ENCODE assay signal across 9 mouse cellular contexts in the genomic region with DNA sequence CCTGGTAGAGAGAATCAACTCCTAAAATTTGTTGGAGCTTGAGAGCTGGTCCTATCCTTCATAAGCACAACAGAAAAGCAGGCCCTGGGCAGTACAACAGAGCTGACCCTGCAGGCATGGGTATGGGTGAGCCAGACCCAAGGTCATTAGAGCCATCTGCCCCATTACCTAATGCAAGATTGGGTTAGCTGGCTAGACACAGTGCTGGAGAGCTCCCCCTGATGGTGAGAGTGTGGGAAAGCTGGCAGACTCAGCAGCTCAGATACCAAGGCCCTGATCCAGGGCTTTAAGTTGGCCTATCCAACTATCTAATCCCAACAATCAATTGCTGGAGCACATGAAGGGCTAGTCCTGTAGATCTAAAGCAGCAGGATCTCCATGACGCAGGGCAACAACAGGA. TPM values are rescaled to one million over a fixed set of nuclear protein-coding genes. Genes with fewer than 3 reads are reported as not detected.
DNase-seq lines count a peak whose midpoint lies in the region; ATAC-seq and TF ChIP-seq lines count a peak whose summit lies in the region.
"Had no signal": no experiment of that assay in that cellular context is flagged by ENCODE, and none has a peak within 500 bp of the region (broad histone marks: within the 10 kb centered on the region; RNA-seq: fewer than 3 reads in every experiment).

No protein-coding gene starts in this region.

- H3K9me3 ChIP-seq in kidney, embryonic 14.5 days (ENCODE audit: control insufficient read depth, low read length) = no peaks in the 10 kb centered on the region
- H3K9me3 ChIP-seq in CH12.LX (replicated peaks; ENCODE audit: low read length) = no peaks in the 10 kb centered on the region
- H3K9me3 ChIP-seq: embryonic facial prominence, embryonic 13.5 days had no signal

- dilution Hi-C loops in CH12.LX (cut with MboI; ENCODE audit: extremely low pct_ligation_motif_present, extremely low pct_unique_long_range_greater_than_20kb, low sequenced_read_pairs) = no loop called here

- peak; percentile 73 for DNase-seq in kidney, adult 11 months
- DNase-seq in CH12.LX (ENCODE audit: extremely low read depth) = peak; percentile 69
- peak; percentile 79 for DNase-seq in brain, adult 2 months (ENCODE audit: low read depth, low spot score)
- peak; percentile 69 for DNase-seq in kidney, postnatal 10 days
- peak; percentile 75 for DNase-seq in naive thymus-derived CD4-positive, alpha-beta T cell, adult 2 months (ENCODE audit: low read depth)
- peak; percentile 13 for DNase-seq in yolk sac, embryonic 10.5 days (ENCODE audit: low spot score)

- H3K4me1 ChIP-seq in kidney, embryonic 14.5 days (ENCODE audit: control insufficient read depth, insufficient read depth, low read length) = peaks cover 8% of the 10 kb centered on the region; the same call in 1 of the 2 replicates
- H3K4me1 ChIP-seq in CH12.LX (ENCODE audit: control insufficient read depth in 1 of 2, insufficient read depth in 2 of 2) = peaks cover 0 to 31% of the 10 kb centered on the region in 2 experiments; a peak in 3 of 4 replicates

- ATAC-seq in kidney, embryonic 14.5 days (ENCODE audit: low FRiP score, low TSS enrichment) = no peak
- ATAC-seq in erythroblast, adult 5-6 weeks (replicated peaks; ENCODE audit: low FRiP score, poor library complexity, severe bottlenecking) = peak; percentile 77

- H3K4me2 ChIP-seq in kidney, embryonic 14.5 days (replicated peaks; ENCODE audit: low read depth, low read length) = no peak overlapping the region
- H3K4me2 ChIP-seq in CH12.LX (ENCODE audit: insufficient read depth, low read depth, poor library complexity, severe bottlenecking) = no peak overlapping the region
- H3K4me2 ChIP-seq: embryonic facial prominence, embryonic 13.5 days had no signal

- peak; percentile 61 to 75; a peak in 3 of 4 replicates for TF ChIP-seq CTCF in CH12.LX (conservative IDR thresholded peaks at IDR 0.05 in 1 of 2, IDR thresholded peaks at IDR 0.05 in 1 of 2; ENCODE audit: low read depth in 2 of 2, low read length in 2 of 2)

- TF ChIP-seq EP300 in CH12.LX (IDR thresholded peaks at IDR 0.05; ENCODE audit: low read length) = no peak

- TF ChIP-seq RAD21 in CH12.LX (IDR thresholded peaks at IDR 0.05; ENCODE audit: low read depth, low read length) = peak; percentile 46

- TF ChIP-seq POLR2A in CH12.LX (IDR thresholded peaks at IDR 0.05; ENCODE audit: low read depth, low read length) = no peak

- no peaks in the 10 kb centered on the region for H3K27me3 ChIP-seq in kidney, embryonic 14.5 days (ENCODE audit: control insufficient read depth, insufficient read depth, low read length)
- no peaks in the 10 kb centered on the region for H3K27me3 ChIP-seq in CH12.LX (replicated peaks)
- H3K27me3 ChIP-seq: embryonic facial prominence, embryonic 13.5 days had no signal

- H3K4me3 ChIP-seq in kidney, embryonic 14.5 days (ENCODE audit: low read length) = no peak overlapping the region
- H3K4me3 ChIP-seq in CH12.LX (replicated peaks in 1 of 3; ENCODE audit: low read depth in 2 of 3, low read length in 2 of 3, poor library complexity in 1 of 3) = no peak overlapping the region
- H3K4me3 ChIP-seq: embryonic facial prominence, embryonic 13.5 days had no signal

- H3K27ac ChIP-seq in kidney, embryonic 14.5 days (ENCODE audit: low read depth, low read length) = no peak overlapping the region
- no peak overlapping the region for H3K27ac ChIP-seq in CH12.LX (ENCODE audit: insufficient read depth, low read depth)
- H3K27ac ChIP-seq: embryonic facial prominence, embryonic 13.5 days had no signal

- peaks cover 15% of the 10 kb centered on the region for H3K79me2 ChIP-seq in CH12.LX (replicated peaks; ENCODE audit: control insufficient read depth, extremely low read depth, insufficient read depth, poor library complexity, severe bottlenecking)

- in situ Hi-C loops in CH12.LX (cut with MboI; ENCODE audit: low pct_ligation_motif_present, low pct_unique_long_range_greater_than_20kb, low sequenced_read_pairs) = loop anchor here (10.0 kb wide), 1 partner anchor 148 kb away; no protein-coding TSS in a partner anchor

- H3K9ac ChIP-seq in kidney, embryonic 14.5 days (ENCODE audit: low read depth, low read length) = no peak overlapping the region
- H3K9ac ChIP-seq in CH12.LX (ENCODE audit: insufficient read depth, low read depth) = no peak overlapping the region
- H3K9ac ChIP-seq: embryonic facial prominence, embryonic 13.5 days had no signal

- WGBS in kidney, embryonic 14.5 days = 92% methylated on average over 1 of the region's 1 CpGs

- peaks cover 70% of the 10 kb centered on the region for H3K36me3 ChIP-seq in kidney, embryonic 14.5 days (ENCODE audit: control insufficient read depth, insufficient read depth, low read length)
- peaks cover 51 to 81% of the 10 kb centered on the region in 2 experiments for H3K36me3 ChIP-seq in CH12.LX (replicated peaks in 1 of 2; ENCODE audit: control insufficient read depth in 1 of 2, insufficient read depth in 1 of 2, low read length in 1 of 2)

TF ChIP-seq in CH12.LX, 34 proteins besides CTCF, POLR2A, EP300 and RAD21:
- no peak for TF ChIP-seq MAFK (IDR thresholded peaks at IDR 0.05; ENCODE audit: insufficient replicate concordance, low read length)
- TF ChIP-seq SMC3 (IDR thresholded peaks at IDR 0.05; ENCODE audit: low read depth, low read length) = peak; percentile 63

RNA-seq across cellular contexts. Expression of a gene that starts 4.5 kb away (rescaled TPM):
- 12.4 and 21.3 TPM in 2 replicates for polyA plus RNA-seq in kidney, embryonic 14.5 days (2014; fragmentation: Nextera tagmentation; extraction: Ambion mirVana)
- total RNA-seq in CH12.LX (2012; rRNA removed) (21.2 and 23.0 TPM in 2 replicates), CH12.LX (2014; rRNA removed) (15.4 and 17.0 TPM in 2 replicates)
- polyA plus RNA-seq in CH12.LX (2012; ENCODE audit: insufficient read length, low read depth) = 27.1 and 31.3 TPM in 2 replicates
- total RNA-seq in erythroblast, adult 5-6 weeks (2015; ENCODE audit: low replicate concordance) = 6.3 and 11.1 TPM in 2 replicates
- 34.5 and 44.0 TPM in 2 replicates for total RNA-seq in erythroblast, adult 5-6 weeks (2017; ENCODE audit: low replicate concordance)

RNA-seq across cellular contexts. Expression of a gene that starts 5.1 kb away (rescaled TPM):
- 142 and 529 TPM in 2 replicates for polyA plus RNA-seq in kidney, embryonic 14.5 days (2014; fragmentation: Nextera tagmentation; extraction: Ambion mirVana)
- total RNA-seq in CH12.LX (2012; rRNA removed) = 295 and 327 TPM in 2 replicates
- 437 and 491 TPM in 2 replicates for total RNA-seq in CH12.LX (2014; rRNA removed)
- polyA plus RNA-seq in CH12.LX (2012; ENCODE audit: insufficient read length, low read depth) = 344 and 410 TPM in 2 replicates
- total RNA-seq in erythroblast, adult 5-6 weeks (2015; ENCODE audit: low replicate concordance) = 30.4 and 97.8 TPM in 2 replicates
- 76.9 and 89.4 TPM in 2 replicates for total RNA-seq in erythroblast, adult 5-6 weeks (2017; ENCODE audit: low replicate concordance)

RNA-seq across cellular contexts. Expression of a gene that starts 22.8 kb away (rescaled TPM):
- polyA plus RNA-seq in kidney, embryonic 14.5 days (2014; fragmentation: Nextera tagmentation; extraction: Ambion mirVana) = 64.1 and 64.3 TPM in 2 replicates
- total RNA-seq in CH12.LX (2012; rRNA removed) (45.0 and 47.2 TPM in 2 replicates), CH12.LX (2014; rRNA removed) (35.7 and 39.8 TPM in 2 replicates)
- polyA plus RNA-seq in CH12.LX (2012; ENCODE audit: insufficient read length, low read depth) = 33.6 and 33.7 TPM in 2 replicates
- total RNA-seq in erythroblast, adult 5-6 weeks (2015; ENCODE audit: low replicate concordance) = 0.96 and 3.1 TPM in 2 replicates
- total RNA-seq in erythroblast, adult 5-6 weeks (2017; ENCODE audit: low replicate concordance) = 4.0 and 11.6 TPM in 2 replicates

RNA-seq across cellular contexts. Expression of a gene that starts 46.3 kb away (rescaled TPM):
- 22.3 and 24.4 TPM in 2 replicates for polyA plus RNA-seq in kidney, embryonic 14.5 days (2014; fragmentation: Nextera tagmentation; extraction: Ambion mirVana)
- 16.0 and 16.7 TPM in 2 replicates for total RNA-seq in CH12.LX (2012; rRNA removed)
- 12.3 and 13.6 TPM in 2 replicates for total RNA-seq in CH12.LX (2014; rRNA removed)
- polyA plus RNA-seq in CH12.LX (2012; ENCODE audit: insufficient read length, low read depth) = 13.1 and 16.0 TPM in 2 replicates
- 5.0 and 6.0 TPM in 2 replicates for total RNA-seq in erythroblast, adult 5-6 weeks (2015; ENCODE audit: low replicate concordance)
- total RNA-seq in erythroblast, adult 5-6 weeks (2017; ENCODE audit: low replicate concordance) = 3.9 and 10.9 TPM in 2 replicates

Comparison
In these comparisons a context has a peak if more than half of its experiments do, and no peak if none do; other contexts are left out.
1. DNase-seq: peak in every context shown above with its lines; median percentile 79 in brain, adult 2 months; 75 in naive thymus-derived CD4-positive, alpha-beta T cell, adult 2 months; 73 in kidney, adult 11 months; 69 in CH12.LX; 69 in kidney, postnatal 10 days; 13 in yolk sac, embryonic 10.5 days.